Mouse (Mus musculus) urinary bladder, adult 2 months (tissue): ENCODE data around the gene Serinc4. TPM values are rescaled to one million over a fixed set of nuclear protein-coding genes. Genes with fewer than 3 reads are reported as not detected.

Experiments
- DNase-seq: peaks from one replicate; pipeline ENCODE4 v3.0.0; 2022; ENCODE audit warnings: low spot score
- polyA plus RNA-seq: library from polyadenylated mRNA; depleted of rRNA; stranded (reverse); fragments of >200 nt; gene quantifications from 2 replicates; pipeline ENCODE4 v1.2.3, GENCODE M21; 2012; rRNA removed

The Serinc4 gene
- polyA plus RNA-seq, 1 experiment = 0.59 TPM

- peak; percentile 50 for DNase-seq
Measured at GRCm38 (mm10) chr2:121396624-121397023, 60.0 kb downstream of the Serinc4 start.

Other genes with a start within 250 kb of the Serinc4 start
- gene Trp53bp1, start 185.4 kb downstream of the Serinc4 start, polyA plus RNA-seq = 41.6 and 41.7 TPM in 2 replicates
- 7.5 and 15.9 TPM in 2 replicates for gene Map1a, start 167.2 kb downstream of the Serinc4 start, polyA plus RNA-seq
- gene Ppip5k1, start 101.4 kb downstream of the Serinc4 start, polyA plus RNA-seq = 25.3 and 27.1 TPM in 2 replicates
- 64.1 and 65.3 TPM in 2 replicates for gene Ckmt1, start 99.1 kb downstream of the Serinc4 start, polyA plus RNA-seq
- 0.10 and 0.14 TPM in 2 replicates for gene Strc, start 69.6 kb downstream of the Serinc4 start, polyA plus RNA-seq
- 173 and 200 TPM in 2 replicates for gene Pdia3, start 43.0 kb downstream of the Serinc4 start, polyA plus RNA-seq
- 2.2 and 2.7 TPM in 2 replicates for gene Catsper2, start 43.0 kb downstream of the Serinc4 start, polyA plus RNA-seq
- gene Ell3, start 12.5 kb downstream of the Serinc4 start, polyA plus RNA-seq = 1.1 and 1.3 TPM in 2 replicates
- gene Serf2, start 7.6 kb downstream of the Serinc4 start, polyA plus RNA-seq = 328 and 503 TPM in 2 replicates
- 22.9 and 28.2 TPM in 2 replicates for gene Hypk, start 3.5 kb downstream of the Serinc4 start, polyA plus RNA-seq
- gene Mfap1b, start 17.3 kb upstream of the Serinc4 start, polyA plus RNA-seq = 23.0 and 28.6 TPM in 2 replicates
- gene Mfap1a, start 49.9 kb upstream of the Serinc4 start, polyA plus RNA-seq = 14.4 and 21.3 TPM in 2 replicates
- 3.7 and 4.1 TPM in 2 replicates for gene Wdr76, start 49.9 kb upstream of the Serinc4 start, polyA plus RNA-seq